Mouse (Mus musculus) embryonic fibroblast, embryonic 13.5 days (primary cell): ENCODE results near the gene Cd38. TPM values are rescaled to one million over a fixed set of nuclear protein-coding genes. Genes with fewer than 3 reads are reported as not detected.

Source experiments
- H3K27ac ChIP-seq: 2 replicates; pipeline ENCODE4 v1.5.1; 2012; ENCODE audit warnings: low read length, control low read depth, inconsistent platforms; ENCODE audit not compliant: insufficient read depth
- H3K4me1 ChIP-seq: 2 replicates; pipeline ENCODE4 v1.6.1; 2011; ENCODE audit warnings: low read length; ENCODE audit not compliant: control insufficient read depth, insufficient read depth
- H3K4me3 ChIP-seq: 2 replicates; pipeline ENCODE4 v1.5.1; 2011; ENCODE audit warnings: mild to moderate bottlenecking, control low read depth, low read length; ENCODE audit not compliant: insufficient read depth
- CTCF ChIP-seq: IDR thresholded peaks from 2 replicates; pipeline ENCODE4 v1.5.1; 2011; ENCODE audit warnings: mild to moderate bottlenecking, control low read depth, low read length, moderate library complexity, borderline replicate concordance; ENCODE audit not compliant: insufficient read depth
- POLR2A ChIP-seq: IDR thresholded peaks from 2 replicates; pipeline ENCODE4 v1.6.1; 2011; ENCODE audit warnings: low read depth, mild to moderate bottlenecking, control low read depth, low read length, moderate library complexity
- polyA plus RNA-seq: library from polyadenylated mRNA; stranded (reverse); fragments of >200 nt; gene quantifications from 2 replicates; pipeline ENCODE4 v1.2.4, GENCODE M21; 2011; ENCODE audit warnings: low read depth; ENCODE audit not compliant: missing spikeins, insufficient read length

The Cd38 gene
- polyA plus RNA-seq, result 6.3 and 7.9 TPM in 2 replicates

GRCm38 (mm10) chr5:43868253-43868652 lies at the start of gene Cd38:
Gene Cd38 (plus strand): TSS chr5:43868553.
- TF ChIP-seq CTCF (no peak), POLR2A (no peak)
- H3K4me1 ChIP-seq, result peaks cover 4% of the 10 kb centered on the region
- H3K27ac ChIP-seq, result peak within 1 kb of the TSS; percentile 7; the same call in 1 of the 2 replicates
- peak within 1 kb of the TSS; percentile 21 for H3K4me3 ChIP-seq

- Histone ChIP-seq H3K4me3 (no peak within 1 kb of the TSS), H3K27ac (no peak within 1 kb of the TSS), H3K4me1 (peaks cover 10% of the 10 kb centered on the region)
- TF ChIP-seq CTCF (no peak), POLR2A (no peak)
These were observed 49.7 kb upstream of the Cd38 start, which contains the start of gene Bst1 for GRCm38 (mm10) chr5:43818695-43819094. Gene Bst1 (plus strand): TSS chr5:43818885.

- H3K27ac ChIP-seq, result no peak overlapping the region
- TF ChIP-seq CTCF, result no peak
- no peak for TF ChIP-seq POLR2A
- H3K4me1 ChIP-seq, result peaks cover 6% of the 10 kb centered on the region
- no peak overlapping the region for H3K4me3 ChIP-seq
These were observed 47.6 kb upstream of the Cd38 start for GRCm38 (mm10) chr5:43820785-43821184.

- Histone ChIP-seq H3K4me1 (peaks cover 6% of the 10 kb centered on the region), H3K4me3 (no peak within 1 kb of the TSS), H3K27ac (no peak within 1 kb of the TSS)
- TF ChIP-seq CTCF, result no peak
- TF ChIP-seq POLR2A, result no peak
These were observed 46.8 kb upstream of the Cd38 start, which contains the start of gene Fbxl5 for GRCm38 (mm10) chr5:43821538-43821937. Gene Fbxl5 (minus strand): TSS chr5:43821638.

- peaks cover 5% of the 10 kb centered on the region for H3K4me1 ChIP-seq
- TF ChIP-seq CTCF (no peak), POLR2A (no peak)
- no peak overlapping the region for H3K4me3 ChIP-seq
- no peak overlapping the region for H3K27ac ChIP-seq
These were observed 46.2 kb upstream of the Cd38 start for GRCm38 (mm10) chr5:43822199-43822598.

- TF ChIP-seq POLR2A (no peak), CTCF (no peak)
- Histone ChIP-seq H3K4me3 (no peak overlapping the region), H3K4me1 (0 out of 2 replicates have a peak, but pooled peaks cover 3% of the 10 kb centered on the region), H3K27ac (no peak overlapping the region)
These were observed 45.5 kb upstream of the Cd38 start for GRCm38 (mm10) chr5:43822824-43823223.

- Histone ChIP-seq H3K27ac (no peak overlapping the region), H3K4me1 (0 out of 2 replicates have a peak, but pooled peaks cover 3% of the 10 kb centered on the region), H3K4me3 (no peak overlapping the region)
- TF ChIP-seq POLR2A, result no peak
- TF ChIP-seq CTCF, result no peak
These were observed 43.8 kb upstream of the Cd38 start for GRCm38 (mm10) chr5:43824580-43824979.

GRCm38 (mm10) chr5:43826883-43827282 lies 41.5 kb upstream of the Cd38 start:
- Histone ChIP-seq H3K27ac (no peak overlapping the region), H3K4me1 (no peaks in the 10 kb centered on the region), H3K4me3 (no peak overlapping the region)
- TF ChIP-seq CTCF (no peak), POLR2A (no peak)

GRCm38 (mm10) chr5:43827366-43827765 lies 41.0 kb upstream of the Cd38 start:
- TF ChIP-seq POLR2A, result no peak
- TF ChIP-seq CTCF, result no peak
- Histone ChIP-seq H3K4me1 (no peaks in the 10 kb centered on the region), H3K27ac (no peak overlapping the region), H3K4me3 (no peak overlapping the region)

GRCm38 (mm10) chr5:43836590-43836989 lies 31.8 kb upstream of the Cd38 start:
- Histone ChIP-seq H3K27ac (no peak overlapping the region), H3K4me3 (no peak overlapping the region), H3K4me1 (no peaks in the 10 kb centered on the region)
- TF ChIP-seq POLR2A (no peak), CTCF (peak; percentile 53; the same call in 1 of the 2 replicates)
